Comparison of ENCODE assay signal across 16 mouse cellular contexts in genomic region chr19:51238181-51238523, GRCm38 (mm10).
"Had no signal": no experiment of that assay in that cellular context is flagged by ENCODE, and none has a peak within 500 bp of the region (broad histone marks: within the 10 kb centered on the region; RNA-seq: fewer than 3 reads in every experiment).

No protein-coding gene starts in this region.

- H3K4me3 ChIP-seq: neural tube, embryonic 12.5 days; neural tube, embryonic 13.5 days; neural tube, embryonic 15.5 days; stomach, embryonic 15.5 days had no signal

- H3K4me1 ChIP-seq: neural tube, embryonic 12.5 days; neural tube, embryonic 13.5 days; neural tube, embryonic 15.5 days; stomach, embryonic 15.5 days had no signal

- H3K9ac ChIP-seq: neural tube, embryonic 12.5 days; neural tube, embryonic 13.5 days; neural tube, embryonic 15.5 days; stomach, embryonic 15.5 days had no signal

- H3K4me2 ChIP-seq: neural tube, embryonic 12.5 days; neural tube, embryonic 13.5 days; neural tube, embryonic 15.5 days; stomach, embryonic 15.5 days had no signal

- H3K27me3 ChIP-seq: neural tube, embryonic 12.5 days; neural tube, embryonic 13.5 days; neural tube, embryonic 15.5 days; stomach, embryonic 15.5 days had no signal

- H3K9me3 ChIP-seq: neural tube, embryonic 12.5 days; neural tube, embryonic 13.5 days; neural tube, embryonic 15.5 days; stomach, embryonic 15.5 days had no signal

- H3K36me3 ChIP-seq: neural tube, embryonic 12.5 days; neural tube, embryonic 13.5 days; neural tube, embryonic 15.5 days; stomach, embryonic 15.5 days had no signal

- H3K27ac ChIP-seq: neural tube, embryonic 12.5 days; neural tube, embryonic 13.5 days; neural tube, embryonic 15.5 days; stomach, embryonic 15.5 days; stomach, postnatal 0 days had no signal

- DNase-seq: right cerebral cortex, adult 18-20 months; right cerebral cortex, postnatal 14 days; right cerebral cortex, postnatal 25 days; right cerebral cortex, postnatal 4 days; spleen, adult 18-20 months; thymus, adult 18-20 months; thymus, adult 2 months; thymus, postnatal 14 days; thymus, postnatal 25 days; thymus, postnatal 36 days; thymus, postnatal 4 days had no signal
